In genomic region chr7:97128949-97129348, GRCm38 (mm10) we compare ENCODE assay signal across 13 mouse cellular contexts. TPM values are rescaled to one million over a fixed set of nuclear protein-coding genes. Genes with fewer than 3 reads are reported as not detected.
DNase-seq lines count a peak whose midpoint lies in the region; ATAC-seq and TF ChIP-seq lines count a peak whose summit lies in the region.
"Had no signal": no experiment of that assay in that cellular context is flagged by ENCODE, and none has a peak within 500 bp of the region (broad histone marks: within the 10 kb centered on the region; RNA-seq: fewer than 3 reads in every experiment).

No protein-coding gene starts in this region.

- H3K4me2 ChIP-seq in embryonic facial prominence, embryonic 14.5 days (ENCODE audit: low read depth, low read length), result no peak overlapping the region
- H3K4me2 ChIP-seq: liver, embryonic 15.5 days had no signal

- no peaks in the 10 kb centered on the region for H3K9me3 ChIP-seq in embryonic facial prominence, embryonic 14.5 days (ENCODE audit: control insufficient read depth, low read length)
- H3K9me3 ChIP-seq in embryonic facial prominence, embryonic 10.5 days, result no peaks in the 10 kb centered on the region
- H3K9me3 ChIP-seq: liver, embryonic 15.5 days had no signal

- no peak overlapping the region for H3K27ac ChIP-seq in embryonic facial prominence, embryonic 14.5 days (replicated peaks; ENCODE audit: low read depth, low read length)
- no peak overlapping the region for H3K27ac ChIP-seq in embryonic facial prominence, embryonic 10.5 days (replicated peaks)
- H3K27ac ChIP-seq in kidney, adult 2 months (ENCODE audit: insufficient read depth, low read depth, low read length), result no peak overlapping the region
- H3K27ac ChIP-seq: liver, embryonic 15.5 days had no signal

- DNase-seq in embryonic facial prominence, embryonic 14.5 days (ENCODE audit: low spot score), result peak; percentile 45
- DNase-seq in embryonic facial prominence, embryonic 10.5 days (ENCODE audit: low spot score), result no peak
- DNase-seq in kidney, adult 2 months, result peak; percentile 37
- no peak for DNase-seq in kidney, adult 11 months
- DNase-seq in retina, postnatal 1 day, result peak; percentile 7
- no peak for DNase-seq in retina, embryonic 14.5 days (ENCODE audit: low spot score)
- DNase-seq in skeletal muscle tissue, adult 2 months (ENCODE audit: low read depth, low spot score), result peak; percentile 2
- DNase-seq in cerebellum, postnatal 36 days, result no peak
- DNase-seq: cerebellum, adult 2 months; midbrain, embryonic 14.5 days; right cerebral cortex, postnatal 4 days had no signal

- H3K36me3 ChIP-seq in embryonic facial prominence, embryonic 14.5 days (ENCODE audit: control insufficient read depth, insufficient read depth, low read length), result no peaks in the 10 kb centered on the region
- peaks cover 7% of the 10 kb centered on the region for H3K36me3 ChIP-seq in embryonic facial prominence, embryonic 10.5 days (replicated peaks)
- H3K36me3 ChIP-seq in kidney, adult 2 months (ENCODE audit: control insufficient read depth, insufficient read depth, low read length), result no peaks in the 10 kb centered on the region
- H3K36me3 ChIP-seq: liver, embryonic 15.5 days had no signal

- H3K27me3 ChIP-seq in embryonic facial prominence, embryonic 14.5 days (replicated peaks; ENCODE audit: control insufficient read depth, insufficient read depth, low read length), result no peaks in the 10 kb centered on the region
- no peaks in the 10 kb centered on the region for H3K27me3 ChIP-seq in embryonic facial prominence, embryonic 10.5 days (replicated peaks; ENCODE audit: low read depth, poor library complexity, severe bottlenecking)
- H3K27me3 ChIP-seq in kidney, adult 2 months (replicated peaks; ENCODE audit: control insufficient read depth, insufficient read depth, low read length), result no peaks in the 10 kb centered on the region
- H3K27me3 ChIP-seq: liver, embryonic 15.5 days had no signal

- no peak for TF ChIP-seq CTCF in kidney, adult 2 months (conservative IDR thresholded peaks at IDR 0.05; ENCODE audit: insufficient read depth, insufficient read length, low read depth, low read length)

- no peak for ATAC-seq in embryonic facial prominence, embryonic 14.5 days (ENCODE audit: low read depth)
- ATAC-seq: forebrain, embryonic 16.5 days had no signal

- no peak overlapping the region for H3K9ac ChIP-seq in embryonic facial prominence, embryonic 14.5 days (ENCODE audit: low read depth, low read length)
- H3K9ac ChIP-seq: liver, embryonic 15.5 days had no signal

- H3K4me1 ChIP-seq in embryonic facial prominence, embryonic 14.5 days (ENCODE audit: control insufficient read depth, insufficient read depth, low read length), result no peaks in the 10 kb centered on the region
- peaks cover 4% of the 10 kb centered on the region; the same call in 1 of the 2 replicates for H3K4me1 ChIP-seq in embryonic facial prominence, embryonic 10.5 days
- H3K4me1 ChIP-seq in kidney, adult 2 months (ENCODE audit: control insufficient read depth, insufficient read depth, low read length), result peaks cover 6% of the 10 kb centered on the region; the same call in 1 of the 2 replicates
- H3K4me1 ChIP-seq: liver, embryonic 15.5 days had no signal

- 52% methylated on average over 1 of the region's 1 CpGs for WGBS in embryonic facial prominence, embryonic 14.5 days
- 48% methylated on average over 1 of the region's 1 CpGs for WGBS in embryonic facial prominence, embryonic 10.5 days
- 10% methylated on average over 1 of the region's 1 CpGs for WGBS in kidney, adult 2 months

- no peak overlapping the region for H3K4me3 ChIP-seq in embryonic facial prominence, embryonic 14.5 days (ENCODE audit: low read depth, low read length)
- no peak overlapping the region for H3K4me3 ChIP-seq in embryonic facial prominence, embryonic 10.5 days
- no peak overlapping the region for H3K4me3 ChIP-seq in kidney, adult 2 months (ENCODE audit: insufficient read depth, low read depth, low read length)
- H3K4me3 ChIP-seq: liver, embryonic 15.5 days had no signal

- TF ChIP-seq POLR2A in kidney, adult 2 months (IDR thresholded peaks at IDR 0.05; ENCODE audit: low read depth, low read length), result no peak

RNA-seq across cellular contexts. Expression of gene Gab2, which starts 47.6 kb away (rescaled TPM):
- polyA plus RNA-seq in embryonic facial prominence, embryonic 14.5 days (2014; fragmentation: Nextera tagmentation; extraction: Ambion mirVana), result 6.5 and 7.6 TPM in 2 replicates
- 6.7 and 7.0 TPM in 2 replicates for polyA plus RNA-seq in embryonic facial prominence, embryonic 10.5 days (2016; fragmentation: Nextera tagmentation; extraction: Ambion mirVana)
- polyA plus RNA-seq in kidney, adult 2 months (2012; rRNA removed), result 14.6 and 16.5 TPM in 2 replicates

Comparison
In these comparisons a context has a peak if more than half of its experiments do, and no peak if none do; other contexts are left out.
1. DNase-seq: peak in embryonic facial prominence, embryonic 14.5 days (single experiment), kidney, adult 2 months (single experiment), retina, postnatal 1 day (single experiment) and skeletal muscle tissue, adult 2 months (single experiment); none in embryonic facial prominence, embryonic 10.5 days (single experiment), kidney, adult 11 months (single experiment), retina, embryonic 14.5 days (single experiment) and cerebellum, postnatal 36 days (0 of 2).